Mouse (Mus musculus): ENCODE measurements around the gene Rab3b. TPM values are rescaled to one million over a fixed set of nuclear protein-coding genes. Genes with fewer than 3 reads are reported as not detected.

Gene Rab3b
- total and polyA plus RNA-seq, 3 experiments = 0.11 TPM; not detected in 2

DNA sequence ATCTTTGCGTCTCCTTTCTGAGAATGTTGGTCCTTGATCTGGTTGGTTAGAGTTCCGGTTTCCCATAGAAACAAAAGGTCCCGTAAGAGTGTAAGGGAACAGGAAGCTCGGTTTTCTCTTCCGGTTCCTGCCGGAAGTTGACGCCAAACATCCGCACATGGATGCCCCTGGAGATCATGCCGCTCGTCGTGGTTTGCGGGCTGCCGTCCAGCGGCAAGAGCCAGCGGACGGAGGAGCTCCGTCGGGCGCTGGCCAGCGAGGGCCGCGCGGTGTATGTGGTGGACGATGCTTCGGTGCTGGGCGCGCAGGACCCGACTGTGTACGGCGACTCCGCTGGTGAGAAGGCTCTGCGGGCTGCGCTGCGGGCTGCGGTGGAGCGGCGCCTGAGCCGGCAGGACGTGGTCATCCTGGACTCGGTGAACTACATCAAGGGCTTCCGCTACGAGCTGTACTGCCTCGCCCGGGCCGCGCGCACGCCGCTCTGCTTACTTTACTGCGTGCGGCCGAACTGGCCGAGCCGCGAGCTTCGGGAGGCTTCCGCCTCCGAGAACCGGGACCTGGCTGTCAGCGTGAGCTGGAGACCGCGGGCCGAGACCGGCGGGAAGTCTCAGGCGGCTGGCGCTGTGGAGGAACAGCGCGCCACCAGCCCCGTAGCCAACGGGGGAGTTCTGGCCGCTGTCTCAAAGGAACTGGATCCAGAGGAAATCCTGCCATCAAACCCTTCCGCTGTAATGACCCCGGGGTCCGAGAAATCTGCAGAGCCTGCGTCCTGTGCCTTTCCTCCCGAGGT, 31.0 kb upstream of the Rab3b start, which contains the start of gene Kti12:
Kti12 (plus strand) TSS at position 71 of the 790 bp plus-strand sequence.
- Histone ChIP-seq H3K27me3 (ENCODE audit: control insufficient read depth in 1 of 2, insufficient read depth in 2 of 2, low read length in 2 of 2) (no peaks in the 10 kb centered on the region), H3K27ac (ENCODE audit: control insufficient read depth, low read depth, low read length) (peak within 1 kb of the TSS; percentile 58), H3K36me3 (ENCODE audit: control insufficient read depth in 1 of 2, insufficient read depth in 2 of 2, low read length in 2 of 2) (peaks cover 2 to 19% of the 10 kb centered on the region in 2 experiments; a peak in 3 of 4 replicates), H3K9ac (ENCODE audit: control insufficient read depth, low read depth, low read length, poor library complexity, severe bottlenecking) (peak within 1 kb of the TSS; percentile 79), H3K9me3 (replicated peaks; ENCODE audit: insufficient read depth, low read length) (no peaks in the 10 kb centered on the region), H3K4me3 (ENCODE audit: control insufficient read depth in 1 of 2, insufficient read depth in 1 of 2, low read depth in 2 of 2, low read length in 2 of 2) (peak within 1 kb of the TSS; percentile 76), H3K4me1 (ENCODE audit: control insufficient read depth in 1 of 2, insufficient read depth in 2 of 2, low read length in 2 of 2) (peaks cover 0 to 7% of the 10 kb centered on the region in 2 experiments; a peak in 2 of 4 replicates), H3K79me2 (ENCODE audit: control insufficient read depth, insufficient read depth, low read length, poor library complexity) (peaks cover 29% of the 10 kb centered on the region)
- DNase-seq (ENCODE audit: low read depth, low spot score) = peak; percentile 93
- no peak for TF ChIP-seq JUND (IDR thresholded peaks at IDR 0.05; ENCODE audit: low read depth, low read length)
- peak; percentile 58 to 94 for TF ChIP-seq POLR2A (IDR thresholded peaks at IDR 0.05; ENCODE audit: control insufficient read depth in 1 of 2, insufficient read depth in 1 of 2, low read depth in 1 of 2, low read length in 2 of 2, poor library complexity in 1 of 2)
- peak; percentile 88 for TF ChIP-seq POLR2AphosphoS2 (IDR thresholded peaks at IDR 0.05; ENCODE audit: low read length)
- peak; percentile 93 for TF ChIP-seq NELFE (IDR thresholded peaks at IDR 0.05; ENCODE audit: low read depth, low read length)
- TF ChIP-seq GATA1 (IDR thresholded peaks at IDR 0.05; ENCODE audit: low read depth, low read length) = no peak
- TF ChIP-seq MYC (IDR thresholded peaks at IDR 0.05; ENCODE audit: low read depth, low read length) = peak; percentile 98
- peak; percentile 38; the same call in 1 of the 2 replicates for TF ChIP-seq ZMIZ1 (IDR thresholded peaks at IDR 0.05; ENCODE audit: low read depth, low read length)
- TF ChIP-seq TAL1 (IDR thresholded peaks at IDR 0.05; ENCODE audit: low read length) = no peak
- TF ChIP-seq KAT2A (conservative IDR thresholded peaks at IDR 0.05; ENCODE audit: low read depth, low read length) = peak; percentile 67
- TF ChIP-seq MAX (IDR thresholded peaks at IDR 0.05; ENCODE audit: low read length) = peak; percentile 95
- peak; percentile 98 for TF ChIP-seq MXI1 (IDR thresholded peaks at IDR 0.05; ENCODE audit: low read depth, low read length)
- TF ChIP-seq MAZ (IDR thresholded peaks at IDR 0.05; ENCODE audit: low read depth, low read length) = no peak
- peak; percentile 92 for TF ChIP-seq ELF1 (IDR thresholded peaks at IDR 0.05; ENCODE audit: low read depth, low read length)
- peak; percentile 95 for TF ChIP-seq SIN3A (IDR thresholded peaks at IDR 0.05; ENCODE audit: low read length)
- TF ChIP-seq HCFC1 (IDR thresholded peaks at IDR 0.05; ENCODE audit: low read depth, low read length) = peak; percentile 92
- TF ChIP-seq POLR2AphosphoS5 (IDR thresholded peaks at IDR 0.05; ENCODE audit: borderline replicate concordance, low read depth, low read length) = no peak
- TF ChIP-seq TBP (IDR thresholded peaks at IDR 0.05; ENCODE audit: low read depth, low read length) = peak; percentile 87
- TF ChIP-seq EP300 (IDR thresholded peaks at IDR 0.05; ENCODE audit: low read depth in 1 of 2, low read length in 2 of 2) = no peak

DNA sequence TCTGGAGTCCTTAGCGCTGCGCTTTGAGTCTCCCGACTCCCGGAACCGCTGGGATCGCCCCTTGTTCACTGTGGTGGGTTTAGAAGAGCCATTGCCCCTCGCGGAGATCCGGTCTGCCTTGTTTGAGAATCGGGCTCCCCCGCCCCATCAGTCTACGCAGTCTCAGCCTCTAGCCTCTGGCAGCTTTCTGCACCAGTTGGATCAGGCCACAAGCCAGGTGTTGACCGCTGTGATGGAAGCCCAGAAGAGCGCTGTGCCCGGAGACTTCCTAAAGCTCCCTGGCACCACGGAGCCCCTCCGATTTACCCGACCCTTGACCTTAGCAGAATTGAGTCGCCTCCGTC, 30.4 kb upstream of the Rab3b start, which contains the start of gene A730015C16Rik:
A730015C16Rik (minus strand) TSS at position 115 of the 344 bp plus-strand sequence.
- Histone ChIP-seq H3K4me3 (ENCODE audit: control insufficient read depth in 1 of 2, insufficient read depth in 1 of 2, low read depth in 2 of 2, low read length in 2 of 2) (peak within 1 kb of the TSS; percentile 76), H3K9me3 (replicated peaks; ENCODE audit: insufficient read depth, low read length) (no peaks in the 10 kb centered on the region), H3K27me3 (ENCODE audit: control insufficient read depth in 1 of 2, insufficient read depth in 2 of 2, low read length in 2 of 2) (no peaks in the 10 kb centered on the region), H3K9ac (ENCODE audit: control insufficient read depth, low read depth, low read length, poor library complexity, severe bottlenecking) (peak within 1 kb of the TSS; percentile 79), H3K4me1 (ENCODE audit: control insufficient read depth in 1 of 2, insufficient read depth in 2 of 2, low read length in 2 of 2) (peaks cover 0 to 7% of the 10 kb centered on the region in 2 experiments; a peak in 2 of 4 replicates), H3K27ac (ENCODE audit: control insufficient read depth, low read depth, low read length) (peak within 1 kb of the TSS; percentile 58), H3K36me3 (ENCODE audit: control insufficient read depth in 1 of 2, insufficient read depth in 2 of 2, low read length in 2 of 2) (peaks cover 2 to 19% of the 10 kb centered on the region in 2 experiments; a peak in 3 of 4 replicates), H3K79me2 (ENCODE audit: control insufficient read depth, insufficient read depth, low read length, poor library complexity) (peaks cover 29% of the 10 kb centered on the region)
- TF ChIP-seq SMC3 (IDR thresholded peaks at IDR 0.05; ENCODE audit: low read depth, low read length) (no peak), GABPA (IDR thresholded peaks at IDR 0.05; ENCODE audit: low read depth, low read length) (no peak), RAD21 (IDR thresholded peaks at IDR 0.05; ENCODE audit: low read depth, low read length) (no peak), POLR2AphosphoS2 (IDR thresholded peaks at IDR 0.05; ENCODE audit: low read length) (no peak), SIN3A (IDR thresholded peaks at IDR 0.05; ENCODE audit: low read length) (0 out of 2 replicates have a peak, but pooled peaks have one; percentile 7)
- no peak for DNase-seq (ENCODE audit: low read depth, low spot score)

Measured in MEL (cell line).